25 mouse cellular contexts compared by ENCODE assay signal in the genomic region with DNA sequence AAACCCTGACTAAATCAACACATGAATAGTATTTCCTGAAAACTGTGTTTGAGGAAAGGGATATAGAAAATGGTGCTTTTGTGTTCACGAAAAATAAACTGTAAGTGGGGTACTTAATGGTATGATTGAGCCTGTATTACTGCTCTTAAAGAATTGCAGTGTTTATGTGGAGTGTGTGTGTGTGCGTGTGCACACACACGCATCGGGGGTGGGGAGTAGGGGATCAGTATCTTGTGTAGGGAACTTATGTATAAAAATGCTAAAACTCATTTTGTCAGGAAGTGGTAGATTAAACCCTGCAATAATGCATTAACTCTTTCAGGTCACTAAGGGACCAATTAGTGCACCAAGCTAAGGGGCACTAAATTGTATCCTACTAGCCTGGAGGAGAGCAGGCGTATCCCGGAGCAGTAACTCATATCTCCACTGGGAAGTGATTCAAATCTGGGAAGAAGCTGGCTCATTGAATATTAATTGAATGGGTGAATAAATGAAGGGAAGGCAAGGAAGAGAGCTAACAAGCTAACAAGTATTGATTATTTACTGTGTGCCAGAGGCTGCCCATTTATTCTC.
"Had no signal": no experiment of that assay in that cellular context is flagged by ENCODE, and none has a peak within 500 bp of the region (broad histone marks: within the 10 kb centered on the region; RNA-seq: fewer than 3 reads in every experiment).

No protein-coding gene starts in this region.

- H3K9ac ChIP-seq: limb, embryonic 13.5 days; liver, embryonic 12.5 days; liver, embryonic 15.5 days; lung, embryonic 15.5 days; neural tube, embryonic 15.5 days had no signal

- DNase-seq: kidney, adult 2 months; kidney, postnatal 25 days; layer of hippocampus, postnatal 36 days; liver; lung, adult 18-20 months; lung, postnatal 10 days; lung, postnatal 36 days; right cerebral cortex, adult 18-20 months; right cerebral cortex, postnatal 14 days; right cerebral cortex, postnatal 4 days; thymus, adult 2 months; thymus, postnatal 14 days; thymus, postnatal 4 days had no signal

- H3K9me3 ChIP-seq: limb, embryonic 13.5 days; liver, embryonic 12.5 days; liver, embryonic 15.5 days; lung, embryonic 15.5 days; neural tube, embryonic 15.5 days had no signal

- H3K4me2 ChIP-seq: limb, embryonic 13.5 days; liver, embryonic 12.5 days; liver, embryonic 15.5 days; lung, embryonic 15.5 days; neural tube, embryonic 15.5 days had no signal

- H3K4me1 ChIP-seq: liver, embryonic 12.5 days; liver, embryonic 15.5 days; lung, embryonic 15.5 days; megakaryocyte, embryonic 14.5 days; neural tube, embryonic 15.5 days had no signal

- ATAC-seq: intestine, postnatal 0 days; liver, embryonic 12.5 days had no signal

- H3K4me3 ChIP-seq: layer of hippocampus, adult 2 months; left cerebral cortex, adult 2 months; limb, embryonic 13.5 days; liver, embryonic 12.5 days; liver, embryonic 15.5 days; lung, embryonic 15.5 days; megakaryocyte, embryonic 14.5 days; myocyte; neural tube, embryonic 15.5 days had no signal

- H3K36me3 ChIP-seq: limb, embryonic 13.5 days; liver, embryonic 12.5 days; liver, embryonic 15.5 days; lung, embryonic 15.5 days; neural tube, embryonic 15.5 days had no signal

- H3K27ac ChIP-seq: kidney, postnatal 0 days; layer of hippocampus, adult 2 months; left cerebral cortex, adult 2 months; liver, embryonic 12.5 days; liver, embryonic 15.5 days; lung, embryonic 15.5 days; neural tube, embryonic 15.5 days; stomach, postnatal 0 days had no signal

- H3K27me3 ChIP-seq: limb, embryonic 13.5 days; liver, embryonic 12.5 days; liver, embryonic 15.5 days; lung, embryonic 15.5 days; megakaryocyte, embryonic 14.5 days; neural tube, embryonic 15.5 days had no signal
